Mouse (Mus musculus) bone marrow macrophage, adult 2 months (primary cell): Measurements from ENCODE around the gene Podxl2.

Experiments
- CTCF ChIP-seq: IDR thresholded peaks from 2 replicates; pipeline ENCODE4 v1.5.1; 2012; ENCODE audit warnings: low read depth, mild to moderate bottlenecking, low read length, moderate library complexity
- POLR2A ChIP-seq: IDR thresholded peaks from 2 replicates; pipeline ENCODE4 v1.6.1; 2012; ENCODE audit warnings: mild to moderate bottlenecking, low read depth, low read length, borderline replicate concordance

- TF ChIP-seq POLR2A (no peak), CTCF (no peak)
Observed at GRCm38 (mm10) chr6:88918802-88919201, 44.0 kb upstream of the Podxl2 start.
